Mouse (Mus musculus) MEL (cell line): Measurements from ENCODE around the gene Cks1brt. TPM values are rescaled to one million over a fixed set of nuclear protein-coding genes. Genes with fewer than 3 reads are reported as not detected.

ENCODE experiments used
- DNase-seq: peaks from one replicate; pipeline ENCODE4 v3.0.0; 2011; ENCODE audit warnings: low read depth, low spot score
- H3K27ac ChIP-seq: 2 replicates; pipeline ENCODE4 v1.5.1; 2012; ENCODE audit warnings: low read depth, mild to moderate bottlenecking, control low read depth, low read length, moderate library complexity; ENCODE audit not compliant: control insufficient read depth
- H3K27me3 ChIP-seq, 2 experiments: fragments of 150-350 bp in 1 of 2; sonication (generic) in 1 of 2; 2 replicates each; pipeline ENCODE4 v1.6.1; 2012; ENCODE audit warnings: low read length in 2 of 2, mild to moderate bottlenecking in 2 of 2, improper control_type of control experiment in 1 of 2, moderate library complexity in 1 of 2; ENCODE audit not compliant: insufficient read depth in 2 of 2, control insufficient read depth in 1 of 2
- H3K36me3 ChIP-seq, 2 experiments: 2 replicates each; pipeline ENCODE4 v1.6.1; 2012 to 2014; ENCODE audit warnings: low read length in 2 of 2, improper control_type of control experiment in 1 of 2, inconsistent platforms in 1 of 2, mild to moderate bottlenecking in 1 of 2; ENCODE audit not compliant: insufficient read depth in 2 of 2, control insufficient read depth in 1 of 2
- H3K4me1 ChIP-seq, 2 experiments: fragments of 150-350 bp in 1 of 2; sonication (generic) in 1 of 2; 2 replicates each; pipeline ENCODE4 v1.6.1; 2012; ENCODE audit warnings: low read length in 2 of 2, improper control_type of control experiment in 1 of 2, mild to moderate bottlenecking in 1 of 2; ENCODE audit not compliant: insufficient read depth in 2 of 2, control insufficient read depth in 1 of 2
- H3K4me3 ChIP-seq, 2 experiments: fragments of 150-350 bp in 1 of 2; sonication (generic) in 1 of 2; 2 replicates each; pipeline ENCODE4 v1.5.1; 2012; ENCODE audit warnings: low read depth in 2 of 2, low read length in 2 of 2, mild to moderate bottlenecking in 2 of 2, moderate library complexity in 2 of 2, control low read depth in 1 of 2, improper control_type of control experiment in 1 of 2; ENCODE audit not compliant: control insufficient read depth in 1 of 2, insufficient read depth in 1 of 2
- H3K79me2 ChIP-seq: 2 replicates; pipeline ENCODE4 v1.6.1; 2012; ENCODE audit warnings: mild to moderate bottlenecking, low read length, moderate library complexity; ENCODE audit not compliant: control insufficient read depth, poor library complexity, insufficient read depth
- H3K9ac ChIP-seq: 2 replicates; pipeline ENCODE4 v1.6.1; 2012; ENCODE audit warnings: low read depth, mild to moderate bottlenecking, control low read depth, low read length, moderate library complexity; ENCODE audit not compliant: control insufficient read depth, poor library complexity, severe bottlenecking
- H3K9me3 ChIP-seq: fragments of 150-350 bp; sonication (generic); replicated peaks from 2 replicates; pipeline ENCODE4 v1.6.1; 2012; ENCODE audit warnings: mild to moderate bottlenecking, low read length, improper control_type of control experiment, moderate library complexity; ENCODE audit not compliant: insufficient read depth
- BHLHE40 ChIP-seq: IDR thresholded peaks from 2 replicates; pipeline ENCODE4 v1.6.1; 2012; ENCODE audit warnings: low read depth, mild to moderate bottlenecking, inconsistent platforms, low read length, improper control_type of control experiment, borderline replicate concordance
- CHD1 ChIP-seq: IDR thresholded peaks from 2 replicates; pipeline ENCODE4 v1.6.1; 2012; ENCODE audit warnings: low read depth, mild to moderate bottlenecking, inconsistent platforms, low read length, improper control_type of control experiment
- CHD2 ChIP-seq: IDR thresholded peaks from 2 replicates; pipeline ENCODE4 v1.6.1; 2011; ENCODE audit warnings: low read length, improper control_type of control experiment
- E2F4 ChIP-seq: IDR thresholded peaks from 2 replicates; pipeline ENCODE4 v1.6.1; 2011; ENCODE audit warnings: low read depth, low read length, improper control_type of control experiment, borderline replicate concordance
- ELF1 ChIP-seq: IDR thresholded peaks from 2 replicates; pipeline ENCODE4 v1.6.1; 2014; ENCODE audit warnings: low read depth, mild to moderate bottlenecking, inconsistent platforms, low read length, improper control_type of control experiment, moderate library complexity
- EP300 ChIP-seq, 2 experiments: IDR thresholded peaks; 2 replicates each; pipeline ENCODE4 v1.6.1; 2011; ENCODE audit warnings: improper control_type of control experiment in 2 of 2, low read length in 2 of 2, low read depth in 1 of 2, mild to moderate bottlenecking in 1 of 2
- ETS1 ChIP-seq: IDR thresholded peaks from 2 replicates; pipeline ENCODE4 v1.6.1; 2012; ENCODE audit warnings: low read depth, mild to moderate bottlenecking, inconsistent platforms, low read length, improper control_type of control experiment, moderate library complexity
- GABPA ChIP-seq: IDR thresholded peaks from 2 replicates; pipeline ENCODE4 v1.6.1; 2012; ENCODE audit warnings: low read depth, mild to moderate bottlenecking, inconsistent platforms, low read length, improper control_type of control experiment, moderate library complexity
- GATA1 ChIP-seq: IDR thresholded peaks from 2 replicates; pipeline ENCODE4 v1.6.1; 2011; ENCODE audit warnings: low read depth, low read length, improper control_type of control experiment
- HCFC1 ChIP-seq: IDR thresholded peaks from 2 replicates; pipeline ENCODE4 v1.6.1; 2012; ENCODE audit warnings: low read depth, mild to moderate bottlenecking, inconsistent platforms, low read length, improper control_type of control experiment, moderate library complexity
- JUND ChIP-seq: IDR thresholded peaks from 2 replicates; pipeline ENCODE4 v1.6.1; 2011; ENCODE audit warnings: low read depth, mild to moderate bottlenecking, improper control_type of control experiment, low read length
- KAT2A ChIP-seq: conservative IDR thresholded peaks from 2 replicates; pipeline ENCODE4 v1.6.1; 2012; ENCODE audit warnings: low read depth, low read length, improper control_type of control experiment, inconsistent platforms
- MAFK ChIP-seq: IDR thresholded peaks from 2 replicates; pipeline ENCODE4 v1.6.1; 2011; ENCODE audit warnings: low read depth, mild to moderate bottlenecking, low read length, improper control_type of control experiment, borderline replicate concordance
- MEF2A ChIP-seq: IDR thresholded peaks from 2 replicates; pipeline ENCODE4 v1.6.1; 2014; ENCODE audit warnings: low read depth, mild to moderate bottlenecking, inconsistent platforms, low read length, improper control_type of control experiment; ENCODE audit not compliant: poor library complexity, insufficient replicate concordance, severe bottlenecking; ENCODE audit errors: extremely low read depth
- MXI1 ChIP-seq: IDR thresholded peaks from 2 replicates; pipeline ENCODE4 v1.6.1; 2011; ENCODE audit warnings: mild to moderate bottlenecking, low read depth, low read length, improper control_type of control experiment
- MYB ChIP-seq: IDR thresholded peaks from 2 replicates; pipeline ENCODE4 v1.6.1; 2011; ENCODE audit warnings: mild to moderate bottlenecking, low read depth, low read length, improper control_type of control experiment
- MYC ChIP-seq: IDR thresholded peaks from 2 replicates; pipeline ENCODE4 v1.6.1; 2011; ENCODE audit warnings: low read depth, mild to moderate bottlenecking, low read length, improper control_type of control experiment, moderate library complexity
- POLR2A ChIP-seq, 2 experiments: IDR thresholded peaks; 2 replicates each; pipeline ENCODE4 v1.6.1; 2011 to 2012; ENCODE audit warnings: low read length in 2 of 2, mild to moderate bottlenecking in 2 of 2, control low read depth in 1 of 2, improper control_type of control experiment in 1 of 2, low read depth in 1 of 2, moderate library complexity in 1 of 2; ENCODE audit not compliant: control insufficient read depth in 1 of 2, insufficient read depth in 1 of 2, poor library complexity in 1 of 2
- POLR2AphosphoS2 ChIP-seq: IDR thresholded peaks from 2 replicates; pipeline ENCODE4 v1.6.1; 2011; ENCODE audit warnings: low read length, improper control_type of control experiment
- POLR2AphosphoS5 ChIP-seq: IDR thresholded peaks from 2 replicates; pipeline ENCODE4 v1.6.1; 2012; ENCODE audit warnings: low read depth, borderline replicate concordance, mild to moderate bottlenecking, inconsistent platforms, low read length, moderate library complexity, mixed read lengths
- RAD21 ChIP-seq: IDR thresholded peaks from 2 replicates; pipeline ENCODE4 v1.6.1; 2011; ENCODE audit warnings: mild to moderate bottlenecking, low read depth, low read length, improper control_type of control experiment
- RCOR1 ChIP-seq: IDR thresholded peaks from 2 replicates; pipeline ENCODE4 v1.6.1; 2012; ENCODE audit warnings: low read depth, mild to moderate bottlenecking, inconsistent platforms, low read length, improper control_type of control experiment
- SIN3A ChIP-seq: IDR thresholded peaks from 2 replicates; pipeline ENCODE4 v1.6.1; 2012; ENCODE audit warnings: low read length, improper control_type of control experiment, inconsistent platforms
- TAL1 ChIP-seq: IDR thresholded peaks from 2 replicates; pipeline ENCODE4 v1.6.1; 2012; ENCODE audit warnings: mild to moderate bottlenecking, inconsistent platforms, low read length, moderate library complexity, mixed read lengths
- TCF12 ChIP-seq: IDR thresholded peaks from 2 replicates; pipeline ENCODE4 v1.6.1; 2014; ENCODE audit warnings: low read depth, mild to moderate bottlenecking, inconsistent platforms, low read length, improper control_type of control experiment, moderate library complexity
- USF1 ChIP-seq: IDR thresholded peaks from 2 replicates; pipeline ENCODE4 v1.6.1; 2014; ENCODE audit warnings: low read depth, mild to moderate bottlenecking, inconsistent platforms, low read length, improper control_type of control experiment, moderate library complexity
- USF2 ChIP-seq, 2 experiments: IDR thresholded peaks; 2 replicates each; pipeline ENCODE4 v1.6.1; 2011 to 2012; ENCODE audit warnings: improper control_type of control experiment in 2 of 2, low read length in 2 of 2, borderline replicate concordance in 1 of 2, inconsistent platforms in 1 of 2, low read depth in 1 of 2, mild to moderate bottlenecking in 1 of 2; ENCODE audit not compliant: insufficient read depth in 1 of 2
- ZC3H11A ChIP-seq: IDR thresholded peaks from 2 replicates; pipeline ENCODE4 v1.6.1; 2012; ENCODE audit warnings: low read depth, mild to moderate bottlenecking, inconsistent platforms, low read length, improper control_type of control experiment
- ZMIZ1 ChIP-seq: IDR thresholded peaks from 2 replicates; pipeline ENCODE4 v1.6.1; 2012; ENCODE audit warnings: low read depth, mild to moderate bottlenecking, inconsistent platforms, low read length, improper control_type of control experiment, moderate library complexity
- polyA plus RNA-seq, 2 experiments: library from polyadenylated mRNA; stranded (reverse) in 1 of 2; unstranded in 1 of 2; fragments of >175 nt in 1 of 2; fragments of >200 nt in 1 of 2; gene quantifications; 2 replicates each; pipeline versions ENCODE4 v1.2.1 to v1.2.4; 2012; ENCODE audit warnings: low replicate concordance in 2 of 2, low read depth in 1 of 2; ENCODE audit not compliant: insufficient read length in 2 of 2, insufficient read depth in 1 of 2, missing spikeins in 1 of 2
- total RNA-seq: library from RNA; depleted of rRNA; stranded (reverse); fragments of 300-350 nt; gene quantifications from 2 replicates; pipeline ENCODE4 v1.2.3, GENCODE M21; 2012

Cks1brt gene
- total and polyA plus RNA-seq, 3 experiments = not detected

GRCm38 (mm10) chr8:85122995-85123394 is 28.7 kb upstream of the Cks1brt start, which contains the start of gene Zfp791:
Gene Zfp791, minus strand, starts transcription at chr8:85123095.
- Histone ChIP-seq H3K4me3 (no peak within 1 kb of the TSS), H3K27me3 (no peaks in the 10 kb centered on the region), H3K27ac (no peak within 1 kb of the TSS), H3K36me3 (peaks cover 0 to 2% of the 10 kb centered on the region in 2 experiments; a peak in 1 of 4 replicates), H3K4me1 (peaks cover 0 to 2% of the 10 kb centered on the region in 2 experiments; a peak in 2 of 4 replicates), H3K9ac (no peak within 1 kb of the TSS), H3K79me2 (no peaks in the 10 kb centered on the region), H3K9me3 (no peaks in the 10 kb centered on the region)
- DNase-seq = no peak
- TF ChIP-seq ZC3H11A (no peak), KAT2A (no peak), USF2 (IDR thresholded peaks at IDR 0.05; ENCODE audit: borderline replicate concordance in 1 of 2, insufficient read depth in 1 of 2, low read depth in 1 of 2, low read length in 2 of 2) (no peak), BHLHE40 (no peak), POLR2AphosphoS5 (no peak), HCFC1 (no peak), SIN3A (no peak), MEF2A (no peak), USF1 (no peak), RCOR1 (no peak), POLR2A (IDR thresholded peaks at IDR 0.05; ENCODE audit: control insufficient read depth in 1 of 2, insufficient read depth in 1 of 2, low read depth in 1 of 2, low read length in 2 of 2, poor library complexity in 1 of 2) (no peak), ETS1 (no peak), MYC (no peak), E2F4 (no peak), POLR2AphosphoS2 (no peak), TCF12 (no peak)

- H3K79me2 ChIP-seq = no peaks in the 10 kb centered on the region
- H3K4me3 ChIP-seq = no peak overlapping the region
- no peak overlapping the region for H3K9ac ChIP-seq
- peaks cover 0 to 2% of the 10 kb centered on the region in 2 experiments; a peak in 1 of 4 replicates for H3K36me3 ChIP-seq
- no peaks in the 10 kb centered on the region for H3K9me3 ChIP-seq
- H3K4me1 ChIP-seq = peaks cover 0 to 2% of the 10 kb centered on the region in 2 experiments; a peak in 2 of 4 replicates
- H3K27ac ChIP-seq = no peak overlapping the region
- DNase-seq = no peak
- no peaks in the 10 kb centered on the region for H3K27me3 ChIP-seq
- TF ChIP-seq ELF1 (no peak), SIN3A (no peak), E2F4 (no peak), JUND (no peak), GATA1 (no peak), EP300 (IDR thresholded peaks at IDR 0.05; ENCODE audit: low read depth in 1 of 2, low read length in 2 of 2) (no peak), RAD21 (no peak), ETS1 (no peak), BHLHE40 (no peak), HCFC1 (no peak), POLR2AphosphoS2 (no peak), MXI1 (no peak), CHD1 (no peak), TAL1 (no peak), MYB (no peak), GABPA (no peak), ZMIZ1 (no peak), CHD2 (no peak), USF2 (IDR thresholded peaks at IDR 0.05; ENCODE audit: borderline replicate concordance in 1 of 2, insufficient read depth in 1 of 2, low read depth in 1 of 2, low read length in 2 of 2) (no peak), MAFK (no peak)
Measured at GRCm38 (mm10) chr8:85123691-85124090, 28.0 kb upstream of the Cks1brt start.
